15 mouse cellular contexts compared by ENCODE assay signal in the genomic region with DNA sequence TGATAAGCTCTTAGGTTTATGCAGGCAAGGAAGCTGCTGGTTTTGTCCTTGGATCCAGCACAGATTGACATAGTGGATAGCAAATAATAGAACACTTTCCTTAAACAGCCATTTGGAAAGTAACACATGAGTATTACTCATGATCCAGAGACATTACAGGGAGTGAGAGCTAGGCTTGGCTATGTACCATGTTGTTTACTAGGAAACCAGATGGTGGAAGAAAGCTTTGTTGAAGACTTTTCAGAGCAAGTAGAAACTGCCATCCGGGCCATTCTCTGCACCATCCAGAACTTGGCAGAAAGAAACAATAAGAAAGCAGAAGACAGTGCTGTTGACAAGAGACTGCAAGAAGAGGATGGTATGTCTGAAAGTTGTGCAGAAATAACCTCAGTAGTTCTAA. TPM values are rescaled to one million over a fixed set of nuclear protein-coding genes. Genes with fewer than 3 reads are reported as not detected.
DNase-seq lines count a peak whose midpoint lies in the region.
"Had no signal": no experiment of that assay in that cellular context is flagged by ENCODE, and none has a peak within 500 bp of the region (broad histone marks: within the 10 kb centered on the region; RNA-seq: fewer than 3 reads in every experiment).

No protein-coding gene starts in this region.

- intact Hi-C loops in heart, postnatal 36 days (cut with DNase I): no loop called here

- DNase-seq in layer of hippocampus, adult 18-20 months (ENCODE audit: low spot score in 2 of 2): peak; percentile 34 to 74
- no peak for DNase-seq in layer of hippocampus, postnatal 25 days (ENCODE audit: extremely low spot score in 1 of 2, low spot score in 1 of 2)
- DNase-seq in NIH3T3 (ENCODE audit: low read depth): peak; percentile 53
- DNase-seq in brain, adult 2 months (ENCODE audit: low read depth, low spot score): peak; percentile 79
- peak; percentile 68 for DNase-seq in layer of hippocampus, adult 9-11 months
- DNase-seq in heart, postnatal 36 days: no peak
- DNase-seq in testis, postnatal 14 days (ENCODE audit: low spot score): no peak
- DNase-seq: adrenal gland, postnatal 10 days; cerebellum, postnatal 14 days; kidney, adult 11 months; kidney, postnatal 36 days; lung, adult 18-20 months; lung, postnatal 10 days; retina, postnatal 1 day; thymus, postnatal 14 days had no signal

RNA-seq across cellular contexts. Expression of a gene that starts 49.3 kb away (rescaled TPM):
- total RNA-seq in layer of hippocampus, adult 18-20 months (2021): 10 to 100 TPM; 34.9 to 35.4 TPM
- total RNA-seq in layer of hippocampus, postnatal 25 days (2021): 10 to 100 TPM; 38.9 to 40.3 TPM
- total RNA-seq in heart, postnatal 36 days (2021): 10 to 100 TPM; 38.4 to 38.7 TPM

Comparison
In these comparisons a context has a peak if more than half of its experiments do, and no peak if none do; other contexts are left out.
1. DNase-seq: peak in layer of hippocampus, adult 18-20 months (2 of 2), NIH3T3 (single experiment), brain, adult 2 months (single experiment) and layer of hippocampus, adult 9-11 months (single experiment); none in layer of hippocampus, postnatal 25 days (0 of 2), heart, postnatal 36 days (0 of 2) and testis, postnatal 14 days (single experiment).